Mouse (Mus musculus) hindbrain, embryonic 13.5 days (tissue): ENCODE measurements around the gene Ncor2. TPM values are rescaled to one million over a fixed set of nuclear protein-coding genes. Genes with fewer than 3 reads are reported as not detected.
A peak's percentile ranks its signal among the peaks of the same experiment; 100 is the strongest.

Source experiments
- ATAC-seq: fragments of 200-750 bp; cut with Nextera tagmentation; 2 replicates; pipeline ENCODE4 v1.8.0; 2017; ENCODE audit warnings: moderate TSS enrichment; ENCODE audit not compliant: low FRiP score
- H3K27ac ChIP-seq: fragments of 300-500 bp; sonication (generic); 2 replicates; pipeline ENCODE4 v1.5.1; 2015; ENCODE audit warnings: inconsistent platforms, mild to moderate bottlenecking, moderate library complexity
- H3K27me3 ChIP-seq: fragments of 300-500 bp; sonication (generic); 2 replicates; pipeline ENCODE4 v1.6.1; 2015; ENCODE audit warnings: mild to moderate bottlenecking, inconsistent platforms
- H3K36me3 ChIP-seq: fragments of 300-500 bp; sonication (generic); 2 replicates; pipeline ENCODE4 v1.6.1; 2015; ENCODE audit warnings: mild to moderate bottlenecking, inconsistent platforms
- H3K4me1 ChIP-seq: fragments of 300-500 bp; sonication (generic); replicated peaks from 2 replicates; pipeline ENCODE4 v1.6.1; 2015; ENCODE audit warnings: inconsistent platforms
- H3K4me2 ChIP-seq: fragments of 300-500 bp; sonication (generic); 2 replicates; pipeline ENCODE4 v1.6.1; 2015; ENCODE audit warnings: inconsistent platforms, mild to moderate bottlenecking, moderate library complexity
- H3K4me3 ChIP-seq: fragments of 300-500 bp; sonication (generic); 2 replicates; pipeline ENCODE4 v1.5.1; 2015; ENCODE audit warnings: mild to moderate bottlenecking, inconsistent platforms
- H3K9ac ChIP-seq: fragments of 300-500 bp; sonication (generic); 2 replicates; pipeline ENCODE4 v1.6.1; 2015; ENCODE audit warnings: mild to moderate bottlenecking, inconsistent platforms
- H3K9me3 ChIP-seq: fragments of 300-500 bp; sonication (generic); 2 replicates; pipeline ENCODE4 v1.6.1; 2016; ENCODE audit warnings: inconsistent platforms
- WGBS: fragments of 180-500 bp; shearing (Covaris S2); methylation state at CpG from one replicate; pipeline ENCODE4 v1.1.7; 2015; 5-methylcytosine and 5-hydroxymethylcytosine counted together
- polyA plus RNA-seq: library from polyadenylated mRNA; unstranded; fragments of >200 nt; fragmentation: Nextera tagmentation; extraction: Ambion mirVana; gene quantifications from 2 replicates; pipeline ENCODE4 v1.2.1, GENCODE M21; 2015

Ncor2 gene
- polyA plus RNA-seq, 1 experiment from 2014 or later, result 25.1 TPM

DNA sequence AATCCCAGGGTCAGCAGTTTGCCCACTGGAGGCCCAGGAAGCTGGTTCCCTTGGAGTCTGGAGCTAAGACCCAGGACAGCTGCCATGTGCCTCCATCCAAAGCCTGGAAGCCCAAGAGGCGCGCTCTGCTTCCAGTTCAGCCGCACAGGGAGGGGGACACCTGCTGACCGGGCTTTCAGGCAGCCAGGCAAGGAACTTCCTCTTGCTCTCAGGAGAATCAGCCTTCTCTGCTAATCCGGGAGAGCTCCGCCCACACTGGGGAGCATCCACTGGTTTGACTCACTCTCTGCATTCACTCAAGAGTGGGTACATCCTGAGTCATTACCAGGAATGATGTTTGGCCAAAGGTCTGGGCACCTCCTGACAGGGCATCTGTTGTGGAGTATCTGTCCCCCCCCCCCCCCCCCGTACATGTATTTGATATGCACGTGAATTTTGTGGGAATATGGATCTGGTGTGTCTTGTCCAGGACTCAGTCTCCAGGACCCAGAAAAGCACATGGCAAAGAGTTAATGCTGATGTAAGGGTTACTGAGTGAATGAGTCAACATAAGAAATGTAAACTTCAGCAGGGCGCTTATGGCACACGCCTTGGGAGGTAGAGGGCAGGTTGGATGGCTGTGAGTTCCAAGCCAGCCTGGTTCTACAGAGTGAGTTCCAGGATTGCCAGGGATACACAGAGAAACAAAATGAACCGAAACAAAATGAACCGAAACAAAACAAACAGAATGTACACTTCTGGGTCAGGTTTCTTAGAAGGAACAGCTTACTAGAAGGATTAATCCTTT lies 10.0 kb upstream of the Ncor2 start:
- H3K4me1 ChIP-seq, result peaks cover 23% of the 10 kb centered on the region
- peaks cover 20% of the 10 kb centered on the region for H3K27me3 ChIP-seq
- H3K36me3 ChIP-seq, result no peaks in the 10 kb centered on the region
- H3K9me3 ChIP-seq, result no peaks in the 10 kb centered on the region
- 38% methylated on average over 12 of the region's 12 CpGs for WGBS
- no peak overlapping the region for H3K4me3 ChIP-seq
- no peak for ATAC-seq
- H3K9ac ChIP-seq, result no peak overlapping the region
- H3K4me2 ChIP-seq, result no peak overlapping the region
- no peak overlapping the region for H3K27ac ChIP-seq

DNA sequence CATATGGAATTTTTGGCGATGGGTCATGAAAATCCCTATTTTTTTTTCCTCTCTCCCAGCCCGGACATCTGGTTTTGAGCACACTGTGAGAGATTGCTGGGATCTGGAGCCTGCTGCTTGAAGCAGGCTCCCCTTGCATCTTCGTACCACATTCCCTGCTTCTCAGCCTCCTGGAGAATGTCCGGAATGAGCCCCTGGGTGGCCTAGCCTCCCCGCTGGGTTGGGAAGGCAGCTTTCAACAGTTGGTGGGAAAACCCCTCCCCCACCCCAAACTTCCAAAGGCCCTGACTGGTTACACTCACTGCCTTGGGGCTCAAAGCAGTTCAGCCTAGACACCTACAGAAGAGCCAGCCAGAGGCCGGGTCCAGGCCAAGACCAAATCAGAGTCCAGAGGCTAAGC lies 5.8 kb upstream of the Ncor2 start:
- Histone ChIP-seq H3K27ac (no peak overlapping the region), H3K4me2 (no peak overlapping the region), H3K27me3 (peaks cover 20% of the 10 kb centered on the region; the same call in 1 of the 2 replicates), H3K4me3 (no peak overlapping the region), H3K9me3 (no peaks in the 10 kb centered on the region), H3K36me3 (no peaks in the 10 kb centered on the region), H3K9ac (no peak overlapping the region), H3K4me1 (peaks cover 31% of the 10 kb centered on the region)
- 17% methylated on average over 6 of the region's 6 CpGs for WGBS
- no peak for ATAC-seq

DNA sequence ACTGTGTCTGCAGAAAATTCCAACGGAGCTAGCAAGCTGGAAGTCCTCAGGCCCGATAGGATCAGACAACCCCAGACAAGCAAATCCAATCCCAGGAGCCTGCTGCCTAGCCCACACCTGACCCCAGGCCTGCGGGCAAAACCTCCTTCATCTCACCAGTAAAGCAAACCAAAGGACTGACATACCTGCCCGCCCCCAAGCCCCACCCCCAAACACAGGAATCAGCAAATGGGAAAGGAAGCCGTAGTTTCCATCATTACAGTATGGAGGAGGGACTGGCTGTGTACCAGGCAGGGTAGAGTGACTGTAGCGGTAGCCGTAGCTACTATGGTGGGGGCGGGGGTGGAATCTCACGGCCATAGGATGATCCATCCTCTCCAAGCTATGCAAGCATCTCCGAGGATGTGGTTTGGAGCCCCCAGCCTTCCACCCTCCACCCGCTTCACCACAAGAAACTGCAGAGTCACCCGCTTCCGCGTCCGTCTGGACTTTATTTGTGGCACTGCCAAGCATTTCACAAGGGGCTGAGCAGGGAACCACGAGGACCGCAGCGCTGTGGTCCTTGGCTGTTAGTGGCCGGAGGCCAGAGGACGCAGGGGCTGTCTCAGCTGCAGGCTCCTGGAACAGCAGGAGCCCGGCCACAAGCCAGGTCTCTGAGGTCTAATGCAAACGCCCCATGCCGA lies 4.4 kb upstream of the Ncor2 start:
- Histone ChIP-seq H3K4me2 (peak overlapping the region; percentile 23; the same call in 1 of the 2 replicates), H3K27ac (peak overlapping the region; percentile 44), H3K9me3 (no peaks in the 10 kb centered on the region), H3K4me1 (peaks cover 33% of the 10 kb centered on the region), H3K36me3 (no peaks in the 10 kb centered on the region), H3K4me3 (no peak overlapping the region), H3K27me3 (peaks cover 20% of the 10 kb centered on the region; the same call in 1 of the 2 replicates), H3K9ac (peak overlapping the region; percentile 49; the same call in 1 of the 2 replicates)
- ATAC-seq, result no peak
- WGBS, result 25% methylated on average over 23 of the region's 23 CpGs

DNA sequence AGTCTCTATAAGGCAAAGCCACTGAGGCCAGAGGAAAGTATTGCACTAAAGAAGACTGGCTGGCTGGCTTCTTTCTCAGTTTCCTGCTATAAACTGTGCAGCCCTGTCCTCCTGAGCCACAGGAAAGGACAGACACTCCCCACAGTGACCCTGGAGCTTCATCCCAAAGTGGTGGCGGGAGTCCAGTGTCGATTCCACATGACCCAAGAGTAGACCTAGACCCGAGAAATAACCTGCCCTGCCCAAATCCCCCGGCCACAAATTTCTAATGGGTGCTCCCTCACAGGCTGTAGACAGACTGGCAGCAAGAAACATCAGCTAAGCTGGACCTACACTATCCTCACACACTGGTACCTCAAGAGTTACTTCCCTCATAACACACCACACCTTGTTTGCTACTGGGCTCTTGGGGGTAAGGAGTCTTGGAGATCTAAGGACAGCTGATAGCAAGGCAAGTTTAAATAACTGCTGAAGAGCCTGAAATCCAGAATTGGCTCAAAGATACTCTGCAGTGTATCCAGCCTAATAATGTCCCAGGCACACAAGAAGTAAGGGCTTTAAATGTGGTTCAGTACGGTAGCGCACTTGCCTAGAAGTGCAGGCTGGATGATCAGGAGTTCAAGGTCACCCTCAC lies 1.7 kb upstream of the Ncor2 start:
- H3K36me3 ChIP-seq, result no peaks in the 10 kb centered on the region
- H3K9me3 ChIP-seq, result no peaks in the 10 kb centered on the region
- WGBS, result 88% methylated on average over 6 of the region's 6 CpGs
- ATAC-seq, result no peak
- H3K27me3 ChIP-seq, result peaks cover 19% of the 10 kb centered on the region; the same call in 1 of the 2 replicates
- H3K4me2 ChIP-seq, result no peak overlapping the region
- no peak overlapping the region for H3K9ac ChIP-seq
- H3K27ac ChIP-seq, result 0 out of 2 replicates have a peak overlapping the region, but pooled peaks have one; percentile 2
- no peak overlapping the region for H3K4me3 ChIP-seq
- peaks cover 58% of the 10 kb centered on the region for H3K4me1 ChIP-seq

DNA sequence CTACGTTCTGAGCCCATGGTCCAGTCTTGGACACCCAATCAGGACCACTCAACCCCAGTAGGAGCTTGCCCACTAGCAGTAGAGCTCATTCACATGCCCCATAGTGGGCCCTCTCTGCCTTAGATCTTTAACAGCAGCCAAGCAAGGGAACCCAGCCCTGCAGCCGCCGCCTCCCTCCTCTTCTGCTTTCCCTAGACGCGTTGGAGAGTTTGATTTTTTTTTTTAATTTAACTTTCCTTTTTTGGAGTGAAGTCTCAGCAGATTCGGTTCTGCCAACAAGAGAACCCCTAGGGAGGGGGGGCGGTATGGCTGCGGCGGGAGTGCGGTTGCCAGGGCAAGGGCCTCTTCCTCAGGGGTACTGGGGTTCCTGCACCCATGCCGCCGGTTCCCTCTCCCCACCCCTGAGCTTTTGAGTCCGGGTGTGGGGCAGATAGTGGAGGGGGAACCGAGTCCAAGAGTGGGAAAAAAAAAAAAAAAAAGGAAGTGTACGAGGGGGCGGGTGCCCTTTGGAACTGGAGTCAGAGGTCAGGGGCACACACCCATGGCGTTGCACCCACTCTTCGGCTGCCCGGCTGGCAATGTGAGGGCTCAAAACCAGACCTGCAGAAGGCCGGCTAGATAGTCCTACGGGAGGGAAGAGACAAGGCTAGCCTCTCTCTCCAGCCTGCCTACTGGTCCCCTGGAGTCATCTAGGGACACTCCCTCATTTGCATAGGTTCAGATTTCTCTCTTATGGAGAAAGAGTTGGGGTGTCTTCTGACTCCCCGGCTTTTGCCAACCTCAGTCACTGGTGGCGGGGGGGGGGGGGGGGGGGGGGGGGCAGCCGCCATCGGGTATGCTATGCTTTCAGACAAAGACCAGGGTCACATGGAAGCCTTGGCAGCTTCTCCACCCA lies 963 bp upstream of the Ncor2 start:
- Histone ChIP-seq H3K4me2 (peak overlapping the region; percentile 73), H3K27ac (peak overlapping the region; percentile 96), H3K27me3 (peaks cover 14% of the 10 kb centered on the region; the same call in 1 of the 2 replicates), H3K36me3 (no peaks in the 10 kb centered on the region), H3K9ac (peak overlapping the region; percentile 92), H3K9me3 (no peaks in the 10 kb centered on the region), H3K4me3 (peak overlapping the region; percentile 87), H3K4me1 (peaks cover 62% of the 10 kb centered on the region)
- ATAC-seq, result peak; percentile 9
- 3% methylated on average over 24 of the region's 25 CpGs for WGBS

DNA sequence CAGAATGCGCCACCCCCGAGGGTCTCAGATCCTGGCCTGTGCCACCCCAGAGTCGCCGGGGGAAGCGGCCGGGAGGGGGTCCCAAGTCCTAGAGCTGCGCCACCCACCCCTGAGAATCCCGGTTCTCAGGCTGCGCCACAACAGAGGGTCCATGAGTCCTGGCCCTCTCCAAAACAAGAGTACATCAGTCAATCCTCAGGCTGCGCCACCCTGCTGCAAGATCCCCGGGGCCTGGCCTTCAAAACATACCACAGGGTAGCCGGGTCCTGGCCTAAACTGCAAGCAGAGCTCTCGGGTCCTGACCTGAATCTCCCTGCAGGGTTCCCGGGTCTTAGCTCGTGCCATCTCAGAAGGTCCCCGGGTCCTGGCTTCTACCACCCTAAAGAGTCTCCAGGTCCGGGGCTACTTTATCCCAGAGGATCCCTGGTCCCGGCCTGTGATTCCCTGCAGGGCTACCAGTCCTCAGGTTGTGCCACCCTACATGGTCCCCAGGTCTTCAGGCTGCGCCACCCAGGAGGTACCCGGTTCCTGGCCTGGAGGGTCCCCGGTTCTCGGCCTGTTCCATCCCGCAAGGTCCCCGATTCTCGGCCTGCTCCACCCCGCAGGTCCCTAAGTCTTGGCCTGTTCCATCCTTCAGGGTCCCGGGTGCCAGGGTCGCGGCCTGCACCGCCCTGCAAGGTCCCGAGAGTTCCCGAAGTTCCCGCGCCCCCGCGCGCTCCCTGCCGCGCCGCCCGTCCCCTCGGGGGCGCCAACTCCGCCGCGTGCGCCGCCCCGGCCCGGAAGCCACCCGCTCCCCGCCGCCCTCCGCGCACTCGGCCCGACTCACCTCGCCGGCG lies 630 bp downstream of the Ncor2 start:
- Histone ChIP-seq H3K4me1 (peaks cover 64% of the 10 kb centered on the region), H3K27me3 (no peaks in the 10 kb centered on the region), H3K36me3 (no peaks in the 10 kb centered on the region), H3K9me3 (no peaks in the 10 kb centered on the region), H3K4me3 (peak overlapping the region; percentile 87), H3K9ac (peak overlapping the region; percentile 92), H3K27ac (peak overlapping the region; percentile 96), H3K4me2 (peak overlapping the region; percentile 92)
- under 1% methylated on average over 55 of the region's 60 CpGs for WGBS
- peak; percentile 21 for ATAC-seq

DNA sequence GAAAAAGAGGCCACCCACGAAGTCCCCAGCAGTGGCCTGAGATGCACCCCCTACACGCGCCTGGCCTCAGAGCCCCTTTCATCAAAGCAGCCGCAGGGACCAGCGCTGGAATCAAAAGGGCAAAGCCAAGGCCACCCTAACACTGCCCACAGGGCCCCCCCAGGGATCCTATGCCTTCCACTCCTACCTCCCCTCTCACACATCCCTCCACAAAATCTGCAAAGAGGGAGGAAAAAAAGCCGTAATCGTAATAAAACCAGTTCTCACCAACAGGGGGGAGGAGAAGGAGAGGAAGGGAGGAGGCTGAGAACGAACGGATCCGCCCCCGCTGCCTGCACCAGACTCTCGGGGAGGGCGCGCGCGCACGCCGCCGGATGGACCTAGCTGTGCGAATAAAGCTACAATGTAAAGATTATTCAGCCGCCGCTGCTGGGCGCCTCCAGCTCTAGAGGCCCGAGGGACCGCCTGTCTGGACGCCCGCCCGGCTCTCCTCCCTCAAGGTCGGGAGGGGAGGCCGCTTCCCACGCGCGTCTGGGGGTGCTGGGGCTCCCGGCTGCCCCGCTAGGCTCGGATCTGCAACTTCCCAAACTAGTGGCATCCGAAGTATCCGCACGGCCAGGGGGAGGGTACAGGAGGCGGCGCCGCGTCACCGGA lies 1.4 kb downstream of the Ncor2 start:
- Histone ChIP-seq H3K9ac (peak overlapping the region; percentile 92), H3K4me2 (peak overlapping the region; percentile 92), H3K4me3 (peak overlapping the region; percentile 87), H3K36me3 (no peaks in the 10 kb centered on the region), H3K27ac (peak overlapping the region; percentile 96), H3K27me3 (no peaks in the 10 kb centered on the region), H3K4me1 (peaks cover 69% of the 10 kb centered on the region), H3K9me3 (no peaks in the 10 kb centered on the region)
- ATAC-seq, result peak; percentile 29
- under 1% methylated on average over 39 of the region's 44 CpGs for WGBS

DNA sequence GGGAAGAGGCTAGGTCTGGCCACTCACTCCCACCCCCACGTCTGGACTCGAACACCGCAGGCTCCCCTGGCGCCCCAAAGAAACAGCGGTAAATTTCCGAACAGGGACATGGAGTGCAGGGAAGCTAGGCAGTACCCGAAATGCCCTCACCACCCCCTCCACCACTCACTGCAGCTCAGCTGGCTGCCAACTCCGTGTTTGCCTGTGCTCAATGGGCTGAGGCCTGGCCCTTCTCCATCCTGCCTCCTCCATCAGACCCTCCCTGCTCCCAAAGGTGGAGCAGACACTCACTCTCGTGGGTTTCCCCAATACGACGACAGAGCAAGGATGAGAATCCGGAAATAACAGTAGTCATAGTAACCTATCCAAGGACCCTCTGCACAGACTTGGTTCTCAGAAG lies 2.2 kb downstream of the Ncor2 start:
- peak overlapping the region; percentile 96 for H3K27ac ChIP-seq
- H3K27me3 ChIP-seq, result no peaks in the 10 kb centered on the region
- peak overlapping the region; percentile 92 for H3K9ac ChIP-seq
- no peaks in the 10 kb centered on the region for H3K36me3 ChIP-seq
- H3K4me2 ChIP-seq, result peak overlapping the region; percentile 92
- no peaks in the 10 kb centered on the region for H3K9me3 ChIP-seq
- H3K4me1 ChIP-seq, result peaks cover 77% of the 10 kb centered on the region
- no peak for ATAC-seq
- WGBS, result 5% methylated on average over 12 of the region's 12 CpGs
- peak overlapping the region; percentile 87 for H3K4me3 ChIP-seq

DNA sequence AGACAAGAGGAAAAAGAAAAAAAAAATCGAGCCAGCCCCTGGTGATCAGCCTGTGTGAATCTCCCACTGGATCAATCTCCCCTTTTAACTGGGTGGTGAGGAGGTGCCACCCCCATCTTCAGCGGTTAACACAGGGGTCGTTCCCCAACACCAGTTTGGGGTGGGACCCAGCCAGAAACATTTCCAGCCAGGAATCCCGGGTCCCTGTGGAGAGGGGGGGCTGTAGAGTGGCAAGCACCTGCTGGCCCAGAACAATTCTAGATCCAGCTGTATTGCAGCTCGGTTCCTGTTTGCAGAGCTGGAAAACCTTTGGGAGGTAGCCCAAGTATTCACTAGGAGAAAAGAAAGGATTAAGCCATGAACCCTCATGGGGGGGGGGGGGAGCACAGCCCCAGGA lies 2.7 kb downstream of the Ncor2 start:
- H3K4me1 ChIP-seq, result peaks cover 82% of the 10 kb centered on the region
- WGBS, result 10% methylated on average over 5 of the region's 5 CpGs
- peak overlapping the region; percentile 92 for H3K4me2 ChIP-seq
- no peak for ATAC-seq
- peak overlapping the region; percentile 87 for H3K4me3 ChIP-seq
- no peaks in the 10 kb centered on the region for H3K27me3 ChIP-seq
- H3K27ac ChIP-seq, result peak overlapping the region; percentile 96
- no peaks in the 10 kb centered on the region for H3K36me3 ChIP-seq
- H3K9me3 ChIP-seq, result no peaks in the 10 kb centered on the region
- peak overlapping the region; percentile 92 for H3K9ac ChIP-seq

DNA sequence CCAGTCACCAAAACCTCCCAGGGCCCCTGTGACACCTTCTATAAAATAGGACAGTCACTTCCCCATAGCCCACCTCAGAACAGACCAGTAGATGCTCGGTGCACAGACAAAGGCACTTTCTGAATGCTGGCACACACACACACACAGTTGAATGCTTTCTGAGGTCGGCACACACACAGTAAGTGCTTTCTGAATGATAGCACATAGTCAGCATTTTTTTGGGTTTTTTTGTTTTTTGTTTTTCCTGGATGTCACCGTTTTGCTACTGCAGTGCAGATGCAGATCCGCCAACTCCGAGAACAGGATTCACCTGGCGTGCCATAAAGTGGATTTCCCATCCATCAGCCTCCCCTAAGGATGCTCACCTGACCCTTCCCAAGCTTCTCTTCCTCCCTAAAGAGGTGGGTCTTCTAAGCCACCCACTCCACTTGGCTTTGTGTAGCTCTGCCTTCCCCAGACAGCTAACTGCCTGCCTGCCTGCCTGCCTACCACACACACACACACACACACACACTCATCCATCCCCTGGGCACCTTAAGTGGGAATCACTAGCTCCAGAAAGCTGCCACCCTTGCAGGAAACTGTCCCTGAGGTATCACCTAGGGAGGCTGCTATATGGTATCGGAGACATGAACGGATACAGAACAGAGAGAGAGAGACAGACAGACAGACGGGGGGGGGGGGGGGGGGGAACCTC lies 3.2 kb downstream of the Ncor2 start:
- WGBS, result 55% methylated on average over 8 of the region's 9 CpGs
- peak overlapping the region; percentile 92 for H3K4me2 ChIP-seq

More for the DNA sequence above, 3.2 kb downstream of the Ncor2 start:
- Histone ChIP-seq H3K36me3 (no peaks in the 10 kb centered on the region), H3K4me1 (peaks cover 86% of the 10 kb centered on the region), H3K27me3 (no peaks in the 10 kb centered on the region), H3K9ac (peak overlapping the region; percentile 92), H3K4me3 (peak overlapping the region; percentile 87; the same call in 1 of the 2 replicates), H3K27ac (peak overlapping the region; percentile 96), H3K9me3 (no peaks in the 10 kb centered on the region)
- no peak for ATAC-seq
